Mouse (Mus musculus) granulocyte monocyte progenitor cell, adult 5-6 weeks (primary cell): ENCODE data around the gene Vmn1r13. TPM values are rescaled to one million over a fixed set of nuclear protein-coding genes. Genes with fewer than 3 reads are reported as not detected.
"Not testable (repeated sequence)": the region's sequence is repeated elsewhere in the genome, so short reads cannot be mapped to it uniquely, and the experiment has no call there.

Source experiments
- ATAC-seq: replicated peaks from 2 replicates; pipeline ENCODE4 v1.8.0; 2016; ENCODE audit warnings: mild to moderate bottlenecking, moderate TSS enrichment, inconsistent platforms; ENCODE audit not compliant: poor library complexity, severe bottlenecking
- total RNA-seq, 2 experiments: library from RNA; stranded (forward) in 1 of 2; stranded (reverse) in 1 of 2; fragments of 200-712, 200-1000 nt in 1 of 2; fragments of >200 nt in 1 of 2; fragmentation: Nextera tagmentation in 1 of 2; gene quantifications; 2 replicates each; pipeline ENCODE4 v1.2.3; 2014 to 2017

Vmn1r13 gene
- not detected in 2 replicates for total RNA-seq (2014; fragmentation: Nextera tagmentation)
- not detected in 2 replicates for total RNA-seq (2017)

- not testable (repeated sequence) for ATAC-seq
Observed at GRCm38 (mm10) chr6:57202990-57203389, at the start of gene Vmn1r13. Gene Vmn1r13 (plus strand): TSS chr6:57203290.

GRCm38 (mm10) chr6:57156619-57157018 is 46.5 kb upstream of the Vmn1r13 start, which contains the start of gene Vmn1r12:
Gene Vmn1r12 (plus strand): TSS chr6:57156919.
- no peak for ATAC-seq

GRCm38 (mm10) chr6:57190016-57190415 is 13.1 kb upstream of the Vmn1r13 start:
- ATAC-seq: not testable (repeated sequence)

GRCm38 (mm10) chr6:57231386-57231785 is 28.3 kb downstream of the Vmn1r13 start, which contains the start of gene Vmn1r14:
Gene Vmn1r14 (plus strand): TSS chr6:57231686.
- no peak for ATAC-seq

- no peak for ATAC-seq
Observed at GRCm38 (mm10) chr6:57257652-57258051, 54.6 kb downstream of the Vmn1r13 start, which contains the start of gene Vmn1r15. Gene Vmn1r15 (plus strand): TSS chr6:57257952.

- no peak for ATAC-seq
Observed at GRCm38 (mm10) chr6:57260990-57261389, 57.9 kb downstream of the Vmn1r13 start.

Other genes starting within 250 kb of the Vmn1r13 start
- gene Vmn1r5, start 233.0 kb upstream of the Vmn1r13 start, total RNA-seq (2014; fragmentation: Nextera tagmentation): not detected in 2 replicates
- gene Vmn1r5, start 233.0 kb upstream of the Vmn1r13 start, total RNA-seq (2017): not detected in 2 replicates
- 1.8 TPM in 1 of 2 replicates, not detected in the other for gene Vmn1r6, start 206.0 kb upstream of the Vmn1r13 start, total RNA-seq (2014; fragmentation: Nextera tagmentation)
- not detected in 2 replicates for gene Vmn1r6, start 206.0 kb upstream of the Vmn1r13 start, total RNA-seq (2017)
- gene Vmn1r7, start 178.0 kb upstream of the Vmn1r13 start, total RNA-seq (2014; fragmentation: Nextera tagmentation): not detected in 2 replicates
- not detected in 2 replicates for gene Vmn1r7, start 178.0 kb upstream of the Vmn1r13 start, total RNA-seq (2017)
- not detected in 2 replicates for gene Vmn1r8, start 171.0 kb upstream of the Vmn1r13 start, total RNA-seq (2014; fragmentation: Nextera tagmentation)
- not detected in 2 replicates for gene Vmn1r8, start 171.0 kb upstream of the Vmn1r13 start, total RNA-seq (2017)
- not detected in 2 replicates for gene Vmn1r9, start 136.5 kb upstream of the Vmn1r13 start, total RNA-seq (2014; fragmentation: Nextera tagmentation)
- not detected in 2 replicates for gene Vmn1r9, start 136.5 kb upstream of the Vmn1r13 start, total RNA-seq (2017)
- not detected in 2 replicates for gene Vmn1r10, start 93.8 kb upstream of the Vmn1r13 start, total RNA-seq (2014; fragmentation: Nextera tagmentation)
- not detected in 2 replicates for gene Vmn1r10, start 93.8 kb upstream of the Vmn1r13 start, total RNA-seq (2017)
- gene Vmn1r11, start 69.8 kb upstream of the Vmn1r13 start, total RNA-seq (2014; fragmentation: Nextera tagmentation): not detected in 2 replicates
- not detected in 2 replicates for gene Vmn1r11, start 69.8 kb upstream of the Vmn1r13 start, total RNA-seq (2017)
- not detected in 2 replicates for gene Vmn1r12, start 46.4 kb upstream of the Vmn1r13 start, total RNA-seq (2014; fragmentation: Nextera tagmentation)
- not detected in 2 replicates for gene Vmn1r12, start 46.4 kb upstream of the Vmn1r13 start, total RNA-seq (2017)
- not detected in 2 replicates for gene Vmn1r14, start 28.4 kb downstream of the Vmn1r13 start, total RNA-seq (2014; fragmentation: Nextera tagmentation)
- not detected in 2 replicates for gene Vmn1r14, start 28.4 kb downstream of the Vmn1r13 start, total RNA-seq (2017)
- not detected in 2 replicates for gene Vmn1r15, start 54.7 kb downstream of the Vmn1r13 start, total RNA-seq (2014; fragmentation: Nextera tagmentation)
- not detected in 2 replicates for gene Vmn1r15, start 54.7 kb downstream of the Vmn1r13 start, total RNA-seq (2017)
- not detected in 2 replicates for gene Vmn1r16, start 126.2 kb downstream of the Vmn1r13 start, total RNA-seq (2014; fragmentation: Nextera tagmentation)
- gene Vmn1r16, start 126.2 kb downstream of the Vmn1r13 start, total RNA-seq (2017): not detected in 2 replicates
- not detected in 2 replicates for gene Vmn1r17, start 160.4 kb downstream of the Vmn1r13 start, total RNA-seq (2014; fragmentation: Nextera tagmentation)
- not detected in 2 replicates for gene Vmn1r17, start 160.4 kb downstream of the Vmn1r13 start, total RNA-seq (2017)
- gene Vmn1r18, start 192.5 kb downstream of the Vmn1r13 start, total RNA-seq (2014; fragmentation: Nextera tagmentation): not detected in 2 replicates
- gene Vmn1r18, start 192.5 kb downstream of the Vmn1r13 start, total RNA-seq (2017): not detected in 2 replicates
- not detected in 2 replicates for gene Vmn1r19, start 200.5 kb downstream of the Vmn1r13 start, total RNA-seq (2014; fragmentation: Nextera tagmentation)
- gene Vmn1r19, start 200.5 kb downstream of the Vmn1r13 start, total RNA-seq (2017): not detected in 2 replicates
- gene Vmn1r20, start 225.6 kb downstream of the Vmn1r13 start, total RNA-seq (2014; fragmentation: Nextera tagmentation): not detected in 2 replicates
- gene Vmn1r20, start 225.6 kb downstream of the Vmn1r13 start, total RNA-seq (2017): not detected in 2 replicates